Mouse (Mus musculus) limb, embryonic 13.5 days (tissue): ENCODE measurements at regions not wholly inside any gene's neighbourhood (a gene's known extent, or its start where the extent isn't known, plus 50 kb on each side); places are given as distances from the start of the nearest gene placed in this dataset.
A peak's percentile ranks its signal among the peaks of the same experiment; 100 is the strongest.
"Not testable (repeated sequence)": the region's sequence is repeated elsewhere in the genome, so short reads cannot be mapped to it uniquely, and the experiment has no call there.

Experiments
- ATAC-seq: fragments of 200-750 bp; cut with Nextera tagmentation; 2 replicates; pipeline ENCODE4 v1.8.0; 2017; ENCODE audit warnings: low read depth, moderate number of reproducible peaks, moderate TSS enrichment; ENCODE audit not compliant: low FRiP score
- H3K27ac ChIP-seq: fragments of 300-500 bp; sonication (generic); 2 replicates; pipeline ENCODE4 v1.5.1; 2015; ENCODE audit warnings: inconsistent platforms, mild to moderate bottlenecking, moderate library complexity
- H3K27me3 ChIP-seq: fragments of 300-500 bp; sonication (generic); 2 replicates; pipeline ENCODE4 v1.6.1; 2015; ENCODE audit warnings: mild to moderate bottlenecking, inconsistent platforms
- H3K36me3 ChIP-seq: fragments of 300-500 bp; sonication (generic); 2 replicates; pipeline ENCODE4 v1.6.1; 2015; ENCODE audit warnings: inconsistent platforms, mild to moderate bottlenecking, moderate library complexity
- H3K4me1 ChIP-seq: fragments of 300-500 bp; sonication (generic); 2 replicates; pipeline ENCODE4 v1.6.1; 2015; ENCODE audit warnings: inconsistent platforms
- H3K4me2 ChIP-seq: fragments of 300-500 bp; sonication (generic); replicated peaks from 2 replicates; pipeline ENCODE4 v1.6.1; 2015; ENCODE audit warnings: inconsistent platforms, mild to moderate bottlenecking, moderate library complexity
- H3K4me3 ChIP-seq: fragments of 300-500 bp; sonication (generic); 2 replicates; pipeline ENCODE4 v1.5.1; 2015; ENCODE audit warnings: moderate library complexity, mild to moderate bottlenecking, inconsistent platforms
- H3K9ac ChIP-seq: fragments of 300-500 bp; sonication (generic); 2 replicates; pipeline ENCODE4 v1.6.1; 2015; ENCODE audit warnings: mild to moderate bottlenecking, inconsistent platforms
- H3K9me3 ChIP-seq: fragments of 300-500 bp; sonication (generic); 2 replicates; pipeline ENCODE4 v1.6.1; 2016; ENCODE audit warnings: inconsistent platforms
- WGBS: fragments of 180-500 bp; shearing (Covaris S2); methylation state at CpG from one replicate; pipeline ENCODE4 v1.1.7; 2015; 5-methylcytosine and 5-hydroxymethylcytosine counted together

- Histone ChIP-seq H3K36me3 (no peaks in the 10 kb centered on the region), H3K4me3 (no peak overlapping the region), H3K9me3 (no peaks in the 10 kb centered on the region), H3K9ac (no peak overlapping the region), H3K4me2 (no peak overlapping the region), H3K27me3 (peaks cover 23% of the 10 kb centered on the region), H3K4me1 (peaks cover 12% of the 10 kb centered on the region), H3K27ac (no peak overlapping the region)
- peak; percentile 36; the same call in 1 of the 2 replicates for ATAC-seq
- 7% methylated on average over 8 of the region's 8 CpGs for WGBS
These were observed 293.1 kb downstream of the Ajap1 start for GRCm38 (mm10) chr4:153189485-153189884.

DNA sequence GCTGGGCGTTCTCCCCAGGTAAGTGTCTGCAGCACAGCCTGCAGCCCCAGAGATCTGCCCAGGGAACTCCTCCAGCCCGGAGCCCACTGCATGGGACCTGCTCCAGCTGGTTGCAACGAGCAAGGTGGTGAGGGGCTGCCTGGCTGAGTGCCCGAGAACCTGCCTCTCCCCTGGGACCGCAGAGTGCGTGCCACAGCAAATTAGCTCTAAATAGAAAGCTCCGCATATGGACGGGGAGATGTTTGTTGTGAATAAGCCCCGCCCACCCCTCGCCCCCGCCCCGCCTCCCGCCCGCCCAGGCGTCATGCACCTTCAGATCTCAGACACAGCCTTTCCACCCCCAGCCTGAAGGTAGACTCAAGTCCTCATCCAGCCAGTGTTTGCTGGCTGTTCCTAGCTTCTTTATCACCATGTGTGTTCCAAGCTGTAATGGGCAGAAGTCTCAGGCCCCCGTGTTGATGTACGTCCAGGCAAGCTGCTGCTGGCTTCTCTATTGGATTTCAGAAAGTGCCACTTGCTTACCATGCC, 294.0 kb downstream of the Ajap1 start:
- no peaks in the 10 kb centered on the region for H3K9me3 ChIP-seq
- H3K27me3 ChIP-seq, result peaks cover 23% of the 10 kb centered on the region
- H3K4me2 ChIP-seq, result peak overlapping the region; percentile 31
- ATAC-seq, result no peak
- H3K36me3 ChIP-seq, result no peaks in the 10 kb centered on the region
- H3K27ac ChIP-seq, result no peak overlapping the region
- WGBS, result under 1% methylated on average over 17 of the region's 17 CpGs
- H3K4me3 ChIP-seq, result no peak overlapping the region
- H3K4me1 ChIP-seq, result peaks cover 12% of the 10 kb centered on the region
- no peak overlapping the region for H3K9ac ChIP-seq

GRCm38 (mm10) chr4:153187959-153188503, 294.6 kb downstream of the Ajap1 start:
- Histone ChIP-seq H3K4me3 (no peak overlapping the region), H3K4me2 (peak overlapping the region; percentile 31)

DNA sequence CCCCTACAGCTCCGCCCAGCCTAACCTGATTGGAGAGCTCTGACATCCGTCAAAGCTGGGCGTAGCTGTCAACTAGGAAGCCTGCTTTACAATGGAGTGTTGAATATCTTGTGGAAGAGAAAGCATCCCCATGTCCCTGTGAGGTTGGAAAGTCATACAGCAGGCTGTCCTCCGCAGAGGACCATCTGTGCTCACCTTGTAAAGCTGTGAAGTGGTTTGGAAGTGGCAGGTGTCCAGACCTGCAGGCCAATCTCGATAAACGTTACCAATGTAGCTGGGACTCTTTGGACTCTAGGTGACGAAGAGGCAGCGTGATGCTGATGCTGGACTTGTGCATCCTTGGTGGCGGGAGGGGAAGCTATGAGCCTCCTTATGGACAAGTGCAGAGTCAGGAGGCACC, 305.1 kb downstream of the Ajap1 start:
- H3K27ac ChIP-seq, result no peak overlapping the region
- H3K4me1 ChIP-seq, result 0 out of 2 replicates have a peak, but pooled peaks cover 11% of the 10 kb centered on the region
- ATAC-seq, result no peak
- H3K4me2 ChIP-seq, result no peak overlapping the region
- H3K9ac ChIP-seq, result no peak overlapping the region
- peaks cover 9% of the 10 kb centered on the region for H3K9me3 ChIP-seq
- WGBS, result 85% methylated on average over 9 of the region's 9 CpGs
- no peaks in the 10 kb centered on the region for H3K36me3 ChIP-seq
- peaks cover 3% of the 10 kb centered on the region; the same call in 1 of the 2 replicates for H3K27me3 ChIP-seq
- H3K4me3 ChIP-seq, result no peak overlapping the region

More at GRCm38 (mm10) chr4:153187959-153188503, 294.6 kb downstream of the Ajap1 start:
- Histone ChIP-seq H3K27ac (no peak overlapping the region), H3K9ac (no peak overlapping the region), H3K9me3 (no peaks in the 10 kb centered on the region), H3K36me3 (no peaks in the 10 kb centered on the region), H3K27me3 (peaks cover 23% of the 10 kb centered on the region), H3K4me1 (peaks cover 12% of the 10 kb centered on the region)
- ATAC-seq, result no peak
- WGBS, result 0% methylated on average over 6 of the region's 6 CpGs

- Histone ChIP-seq H3K4me1 (0 out of 2 replicates have a peak, but pooled peaks cover 11% of the 10 kb centered on the region), H3K9me3 (peaks cover 9% of the 10 kb centered on the region), H3K27me3 (peaks cover 3% of the 10 kb centered on the region; the same call in 1 of the 2 replicates), H3K27ac (no peak overlapping the region), H3K4me2 (peak overlapping the region; percentile 16; the same call in 1 of the 2 replicates), H3K4me3 (no peak overlapping the region), H3K36me3 (no peaks in the 10 kb centered on the region), H3K9ac (no peak overlapping the region)
- peak; percentile 51 for ATAC-seq
- WGBS, result 7% methylated on average over 12 of the region's 12 CpGs
These were observed 307.0 kb downstream of the Ajap1 start for GRCm38 (mm10) chr4:153175660-153176059.

DNA sequence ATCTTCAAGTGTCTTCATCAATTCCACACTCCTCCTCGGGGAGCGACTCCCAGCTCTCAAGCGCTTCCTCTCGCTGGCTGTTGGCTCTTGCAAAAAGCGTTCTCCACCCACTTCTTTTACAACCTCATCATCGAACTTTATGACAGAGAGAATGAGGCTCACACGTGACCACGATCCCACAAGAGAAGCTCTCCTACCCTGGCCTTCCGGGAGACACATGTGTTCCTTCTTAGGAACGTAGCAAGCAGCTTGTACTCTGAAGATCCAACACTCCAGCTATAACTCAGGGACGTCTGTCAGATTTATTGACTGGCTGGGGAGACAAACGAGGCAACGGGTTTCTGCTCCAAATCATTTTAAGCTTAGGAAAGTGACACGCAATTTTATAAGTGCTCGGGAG, 307.5 kb downstream of the Ajap1 start:
- H3K9ac ChIP-seq, result no peak overlapping the region
- WGBS, result 29% methylated on average over 15 of the region's 15 CpGs
- 0 out of 2 replicates have a peak, but pooled peaks cover 11% of the 10 kb centered on the region for H3K4me1 ChIP-seq
- no peak overlapping the region for H3K4me3 ChIP-seq
- peaks cover 3% of the 10 kb centered on the region; the same call in 1 of the 2 replicates for H3K27me3 ChIP-seq
- peaks cover 9% of the 10 kb centered on the region for H3K9me3 ChIP-seq
- ATAC-seq, result no peak
- H3K4me2 ChIP-seq, result peak overlapping the region; percentile 16; the same call in 1 of the 2 replicates
- H3K36me3 ChIP-seq, result no peaks in the 10 kb centered on the region
- H3K27ac ChIP-seq, result no peak overlapping the region

- 61% methylated on average over 9 of the region's 9 CpGs for WGBS
- H3K36me3 ChIP-seq, result no peaks in the 10 kb centered on the region
- ATAC-seq, result no peak
These were observed 312.6 kb downstream of the Ajap1 start for GRCm38 (mm10) chr4:153169991-153170390.

DNA sequence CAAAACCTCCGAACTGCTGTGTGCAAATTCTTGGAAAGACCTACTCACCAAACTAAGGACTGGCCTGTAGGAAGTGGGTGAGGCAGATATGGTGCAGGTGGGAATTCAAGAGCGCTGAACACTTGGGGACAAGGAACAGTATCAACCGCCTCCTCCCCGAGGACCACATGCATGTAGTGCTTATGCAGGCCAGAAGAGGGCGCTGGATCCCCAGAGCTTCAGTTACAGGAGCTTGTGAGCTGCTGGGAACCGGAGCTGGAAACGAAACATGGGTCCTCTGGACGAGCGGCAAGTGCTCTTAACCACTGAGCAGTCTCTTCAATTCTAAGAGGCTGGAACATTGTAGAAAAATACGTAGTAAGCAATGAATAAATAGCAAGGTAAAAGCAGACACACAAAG, 317.8 kb downstream of the Ajap1 start:
- Histone ChIP-seq H3K36me3 (no peaks in the 10 kb centered on the region), H3K27me3 (no peaks in the 10 kb centered on the region), H3K9me3 (0 out of 2 replicates have a peak, but pooled peaks cover 4% of the 10 kb centered on the region), H3K4me1 (no peaks in the 10 kb centered on the region), H3K4me2 (no peak overlapping the region), H3K9ac (no peak overlapping the region), H3K4me3 (no peak overlapping the region), H3K27ac (no peak overlapping the region)
- 89% methylated on average over 10 of the region's 10 CpGs for WGBS
- ATAC-seq, result no peak

More at GRCm38 (mm10) chr4:153169991-153170390, 312.6 kb downstream of the Ajap1 start:
- H3K9me3 ChIP-seq, result peaks cover 9% of the 10 kb centered on the region
- no peak overlapping the region for H3K4me3 ChIP-seq
- H3K4me1 ChIP-seq, result 0 out of 2 replicates have a peak, but pooled peaks cover under 1% of the 10 kb centered on the region
- H3K27me3 ChIP-seq, result 0 out of 2 replicates have a peak, but pooled peaks cover 3% of the 10 kb centered on the region
- H3K27ac ChIP-seq, result no peak overlapping the region
- no peak overlapping the region for H3K4me2 ChIP-seq
- no peak overlapping the region for H3K9ac ChIP-seq

GRCm38 (mm10) chr4:153160115-153160514, 322.5 kb downstream of the Ajap1 start:
- Histone ChIP-seq H3K36me3 (no peaks in the 10 kb centered on the region), H3K4me2 (no peak overlapping the region), H3K4me3 (no peak overlapping the region), H3K27ac (no peak overlapping the region), H3K4me1 (0 out of 2 replicates have a peak, but pooled peaks cover 8% of the 10 kb centered on the region), H3K9ac (no peak overlapping the region), H3K9me3 (0 out of 2 replicates have a peak, but pooled peaks cover 4% of the 10 kb centered on the region), H3K27me3 (no peaks in the 10 kb centered on the region)
- WGBS, result 92% methylated on average over 3 of the region's 3 CpGs
- ATAC-seq, result no peak

- no peak overlapping the region for H3K4me3 ChIP-seq
- H3K4me1 ChIP-seq, result 0 out of 2 replicates have a peak, but pooled peaks cover 8% of the 10 kb centered on the region
- 93% methylated on average over 3 of the region's 3 CpGs for WGBS
- no peak overlapping the region for H3K9ac ChIP-seq
- no peak overlapping the region for H3K4me2 ChIP-seq
- ATAC-seq, result no peak
- no peak overlapping the region for H3K27ac ChIP-seq
- no peaks in the 10 kb centered on the region for H3K36me3 ChIP-seq
- H3K9me3 ChIP-seq, result 0 out of 2 replicates have a peak, but pooled peaks cover 4% of the 10 kb centered on the region
- H3K27me3 ChIP-seq, result no peaks in the 10 kb centered on the region
These were observed 325.0 kb downstream of the Ajap1 start for GRCm38 (mm10) chr4:153157572-153157971.

DNA sequence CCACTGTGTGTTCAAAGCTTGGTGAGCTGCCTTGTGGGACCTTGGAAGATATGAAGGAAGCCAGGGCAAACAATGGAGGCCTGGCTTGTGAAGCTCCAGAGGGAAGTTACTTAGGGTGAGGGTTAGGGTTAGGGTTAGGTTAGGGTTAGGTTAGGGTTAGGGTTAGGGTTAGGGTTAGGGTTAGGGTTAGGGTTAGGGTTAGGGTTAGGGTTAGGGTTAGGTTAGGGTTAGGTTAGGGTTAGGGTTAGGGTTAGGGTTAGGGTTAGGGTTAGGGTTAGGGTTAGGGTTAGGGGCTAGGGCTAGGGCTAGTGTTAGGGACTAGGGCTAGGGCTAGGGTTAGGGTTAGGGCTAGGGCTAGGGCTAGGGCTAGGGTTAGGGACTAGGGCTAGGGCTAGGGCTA, 329.7 kb downstream of the Ajap1 start:
- H3K27me3 ChIP-seq, H3K4me2 ChIP-seq, H3K36me3 ChIP-seq, H3K9ac ChIP-seq, H3K4me1 ChIP-seq, H3K4me3 ChIP-seq, H3K9me3 ChIP-seq, H3K27ac ChIP-seq, ATAC-seq: not testable (repeated sequence)

DNA sequence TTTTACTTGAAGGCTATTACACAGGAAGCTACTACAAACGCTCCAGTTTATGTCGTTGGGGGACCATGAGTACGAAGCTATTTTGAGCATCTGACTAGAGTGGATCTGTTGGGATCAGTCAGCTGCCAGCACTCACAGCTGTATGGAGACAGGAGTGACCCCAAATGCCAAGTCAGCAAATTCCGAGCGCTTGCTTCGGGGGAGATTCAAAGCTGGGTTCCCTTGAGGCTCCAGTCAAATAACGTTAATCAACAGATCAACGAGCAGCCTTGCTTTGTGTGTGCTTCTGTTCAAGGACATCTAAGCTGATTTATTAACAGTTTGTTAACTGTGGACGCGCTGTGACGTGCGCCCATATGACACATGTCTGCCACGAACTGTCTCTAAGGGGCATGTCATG, 349.5 kb downstream of the Ajap1 start:
- no peak for ATAC-seq
- no peaks in the 10 kb centered on the region for H3K27me3 ChIP-seq
- H3K4me1 ChIP-seq, result peaks cover 7% of the 10 kb centered on the region; the same call in 1 of the 2 replicates
- no peak overlapping the region for H3K4me3 ChIP-seq
- H3K9me3 ChIP-seq, result peaks cover 10% of the 10 kb centered on the region; the same call in 1 of the 2 replicates
- no peak overlapping the region for H3K27ac ChIP-seq
- WGBS, result 82% methylated on average over 13 of the region's 13 CpGs
- H3K9ac ChIP-seq, result no peak overlapping the region
- no peaks in the 10 kb centered on the region for H3K36me3 ChIP-seq
- H3K4me2 ChIP-seq, result no peak overlapping the region
